Mouse (Mus musculus): ENCODE data around the gene Rusc2. TPM values are rescaled to one million over a fixed set of nuclear protein-coding genes. Genes with fewer than 3 reads are reported as not detected.

The Rusc2 gene
- total and polyA plus RNA-seq, 2 experiments from 2014 or later, result 63.8 to 151 TPM

- Histone ChIP-seq H3K4me3 (ENCODE audit: low read length) (no peak overlapping the region), H3K27ac (no peak overlapping the region), H3K9me3 (ENCODE audit: low read length) (no peaks in the 10 kb centered on the region), H3K4me2 (ENCODE audit: low read depth, low read length) (no peak overlapping the region), H3K36me3 (ENCODE audit: insufficient read depth, low read length) (no peaks in the 10 kb centered on the region), H3K27me3 (ENCODE audit: insufficient read depth, low read length) (no peaks in the 10 kb centered on the region), H3K4me1 (ENCODE audit: insufficient read depth, low read length) (no peaks in the 10 kb centered on the region), H3K9ac (replicated peaks; ENCODE audit: low read length) (no peak overlapping the region)
- no peak for TF ChIP-seq CTCF (IDR thresholded peaks at IDR 0.05; ENCODE audit: low read depth)
- DNase-seq (ENCODE audit: low spot score) (no peak), ATAC-seq (no peak)
- 65% methylated on average over 11 of the region's 11 CpGs for WGBS
Measured at GRCm38 (mm10) chr4:43371406-43371805, 10.4 kb upstream of the Rusc2 start.

- Histone ChIP-seq H3K4me3 (ENCODE audit: low read length) (no peak overlapping the region), H3K27ac (no peak overlapping the region), H3K4me1 (ENCODE audit: insufficient read depth, low read length) (no peaks in the 10 kb centered on the region), H3K9me3 (ENCODE audit: low read length) (no peaks in the 10 kb centered on the region), H3K36me3 (ENCODE audit: insufficient read depth, low read length) (no peaks in the 10 kb centered on the region), H3K27me3 (ENCODE audit: insufficient read depth, low read length) (no peaks in the 10 kb centered on the region), H3K9ac (replicated peaks; ENCODE audit: low read length) (no peak overlapping the region), H3K4me2 (ENCODE audit: low read depth, low read length) (no peak overlapping the region)
- ATAC-seq, result no peak
- no peak for TF ChIP-seq CTCF (IDR thresholded peaks at IDR 0.05; ENCODE audit: low read depth)
- no peak for DNase-seq (ENCODE audit: low spot score)
- WGBS, result 66% methylated on average over 4 of the region's 4 CpGs
Measured at GRCm38 (mm10) chr4:43372155-43372554, 9.6 kb upstream of the Rusc2 start.

- WGBS, result 86% methylated on average over 4 of the region's 4 CpGs
- no peak for DNase-seq (ENCODE audit: low spot score)
- H3K27me3 ChIP-seq (ENCODE audit: insufficient read depth, low read length), result no peaks in the 10 kb centered on the region
- H3K9ac ChIP-seq (replicated peaks; ENCODE audit: low read length), result no peak overlapping the region
- H3K36me3 ChIP-seq (ENCODE audit: insufficient read depth, low read length), result no peaks in the 10 kb centered on the region
- no peak overlapping the region for H3K4me3 ChIP-seq (ENCODE audit: low read length)
- no peak overlapping the region for H3K27ac ChIP-seq
- no peak overlapping the region for H3K4me2 ChIP-seq (ENCODE audit: low read depth, low read length)
- ATAC-seq, result no peak
- TF ChIP-seq CTCF (IDR thresholded peaks at IDR 0.05; ENCODE audit: low read depth), result no peak
- no peaks in the 10 kb centered on the region for H3K4me1 ChIP-seq (ENCODE audit: insufficient read depth, low read length)
- H3K9me3 ChIP-seq (ENCODE audit: low read length), result no peaks in the 10 kb centered on the region
Measured at GRCm38 (mm10) chr4:43374266-43374665, 7.5 kb upstream of the Rusc2 start.

- no peaks in the 10 kb centered on the region for H3K36me3 ChIP-seq (ENCODE audit: insufficient read depth, low read length)
- H3K4me3 ChIP-seq (ENCODE audit: low read length), result no peak overlapping the region
- DNase-seq (ENCODE audit: low spot score) (no peak), ATAC-seq (no peak)
- H3K27ac ChIP-seq, result no peak overlapping the region
- peaks cover 11% of the 10 kb centered on the region; the same call in 1 of the 2 replicates for H3K4me1 ChIP-seq (ENCODE audit: insufficient read depth, low read length)
- WGBS, result 93% methylated on average over 6 of the region's 6 CpGs
- no peaks in the 10 kb centered on the region for H3K9me3 ChIP-seq (ENCODE audit: low read length)
- no peaks in the 10 kb centered on the region for H3K27me3 ChIP-seq (ENCODE audit: insufficient read depth, low read length)
- no peak for TF ChIP-seq CTCF (IDR thresholded peaks at IDR 0.05; ENCODE audit: low read depth)
- no peak overlapping the region for H3K9ac ChIP-seq (replicated peaks; ENCODE audit: low read length)
- H3K4me2 ChIP-seq (ENCODE audit: low read depth, low read length), result no peak overlapping the region
Measured at GRCm38 (mm10) chr4:43379601-43380000, 2.2 kb upstream of the Rusc2 start.

GRCm38 (mm10) chr4:43380951-43381350, 828 bp upstream of the Rusc2 start:
- Histone ChIP-seq H3K4me1 (ENCODE audit: insufficient read depth, low read length) (peaks cover 11% of the 10 kb centered on the region; the same call in 1 of the 2 replicates), H3K9me3 (ENCODE audit: low read length) (no peaks in the 10 kb centered on the region), H3K4me2 (ENCODE audit: low read depth, low read length) (peak overlapping the region; percentile 94), H3K9ac (replicated peaks; ENCODE audit: low read length) (peak overlapping the region; percentile 78; the same call in 1 of the 2 replicates), H3K4me3 (ENCODE audit: low read length) (peak overlapping the region; percentile 70), H3K27ac (no peak overlapping the region), H3K27me3 (ENCODE audit: insufficient read depth, low read length) (no peaks in the 10 kb centered on the region), H3K36me3 (ENCODE audit: insufficient read depth, low read length) (no peaks in the 10 kb centered on the region)
- no peak for DNase-seq (ENCODE audit: low spot score)
- no peak for ATAC-seq
- WGBS, result 37% methylated on average over 10 of the region's 10 CpGs
- TF ChIP-seq CTCF (IDR thresholded peaks at IDR 0.05; ENCODE audit: low read depth), result no peak

- H3K4me1 ChIP-seq (ENCODE audit: insufficient read depth, low read length), result peaks cover 11% of the 10 kb centered on the region; the same call in 1 of the 2 replicates
- peak overlapping the region; percentile 70 for H3K4me3 ChIP-seq (ENCODE audit: low read length)
- peak overlapping the region; percentile 85 for H3K27ac ChIP-seq
- H3K36me3 ChIP-seq (ENCODE audit: insufficient read depth, low read length), result no peaks in the 10 kb centered on the region
- 5% methylated on average over 27 of the region's 33 CpGs for WGBS
- peak overlapping the region; percentile 94 for H3K4me2 ChIP-seq (ENCODE audit: low read depth, low read length)
- no peak for DNase-seq (ENCODE audit: low spot score)
- H3K9me3 ChIP-seq (ENCODE audit: low read length), result no peaks in the 10 kb centered on the region
- peak overlapping the region; percentile 78 for H3K9ac ChIP-seq (replicated peaks; ENCODE audit: low read length)
- no peak for TF ChIP-seq CTCF (IDR thresholded peaks at IDR 0.05; ENCODE audit: low read depth)
- H3K27me3 ChIP-seq (ENCODE audit: insufficient read depth, low read length), result no peaks in the 10 kb centered on the region
- peak; percentile 81 for ATAC-seq
Measured at GRCm38 (mm10) chr4:43382155-43383020, 609 bp downstream of the Rusc2 start.

Measured in hindbrain, postnatal 0 days (tissue).